Mouse (Mus musculus): ENCODE results near the gene Hagh.

DNA sequence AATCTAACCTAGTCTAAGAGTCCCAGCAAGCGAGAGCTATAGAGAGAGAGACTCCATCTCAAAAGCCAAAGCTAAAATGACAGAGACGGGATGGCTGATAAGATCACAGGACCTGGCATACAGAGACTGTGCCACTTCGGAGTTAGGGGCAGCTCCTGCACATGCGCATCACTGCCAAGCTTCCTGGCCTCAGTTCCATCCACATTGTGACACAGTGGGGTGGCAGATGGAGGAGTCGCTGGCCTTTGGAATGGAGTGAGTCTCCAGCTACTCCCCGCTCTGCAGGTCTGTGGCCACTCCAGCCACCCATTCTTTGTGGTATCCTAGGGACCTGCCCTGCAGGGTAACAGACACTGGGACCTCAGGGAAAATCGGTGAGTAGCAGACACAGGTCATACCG is 25.8 kb downstream of the Hagh start, which contains the start of gene Igfals:
- TF ChIP-seq CTCF (IDR thresholded peaks at IDR 0.05; ENCODE audit: borderline replicate concordance, control insufficient read depth, extremely low read depth, insufficient read depth, low read length, poor library complexity) (no peak), POLR2A (IDR thresholded peaks at IDR 0.05; ENCODE audit: control insufficient read depth, extremely low read depth, insufficient read depth, low read length, poor library complexity) (no peak)
